Mouse (Mus musculus) hematopoietic stem cell, adult 5-6 weeks (primary cell): Measurements from ENCODE around the gene Cyp2b19. TPM values are rescaled to one million over a fixed set of nuclear protein-coding genes. Genes with fewer than 3 reads are reported as not detected.
"Not testable (repeated sequence)": the region's sequence is repeated elsewhere in the genome, so short reads cannot be mapped to it uniquely, and the experiment has no call there.

ENCODE experiments used
- ATAC-seq, 2 experiments: fragments of 125-278 bp in 1 of 2; replicated peaks in 1 of 2; 2 replicates each; pipeline ENCODE4 v1.8.0; 2016 to 2017; ENCODE audit warnings: inconsistent platforms in 2 of 2, mild to moderate bottlenecking in 2 of 2, moderate number of reproducible peaks in 2 of 2, low read depth in 1 of 2, moderate TSS enrichment in 1 of 2; ENCODE audit not compliant: low FRiP score in 2 of 2, poor library complexity in 2 of 2, severe bottlenecking in 2 of 2, insufficient read depth in 1 of 2, low TSS enrichment in 1 of 2
- total RNA-seq: library from RNA; stranded (forward); fragments of 172-1452, 232-1000 nt; gene quantifications from 2 replicates; pipeline ENCODE4 v1.2.3, GENCODE M21; 2017

Gene Cyp2b19
- total RNA-seq: not detected in 2 replicates

DNA sequence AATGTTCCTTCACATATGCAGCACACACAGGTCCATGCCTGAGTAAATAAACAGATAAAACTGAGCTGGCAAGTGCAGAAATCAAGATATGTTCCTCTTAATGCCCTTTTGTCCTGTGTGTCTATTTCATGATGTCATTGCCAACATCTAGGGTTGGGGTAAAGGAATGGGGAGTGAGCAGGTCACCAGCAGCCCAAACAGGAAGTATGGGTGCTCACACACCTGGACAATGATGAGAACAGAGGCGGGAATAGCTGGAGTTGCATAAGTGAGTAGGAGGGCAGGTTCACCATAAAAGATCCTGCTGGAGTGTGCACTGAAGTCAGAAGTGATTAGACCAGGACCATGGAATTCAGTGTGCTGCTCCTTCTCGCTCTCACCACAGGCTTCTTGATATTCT, at the start of gene Cyp2b19:
Cyp2b19 (plus strand) TSS at position 301 of the 400 bp plus-strand sequence.
- ATAC-seq: no peak

DNA sequence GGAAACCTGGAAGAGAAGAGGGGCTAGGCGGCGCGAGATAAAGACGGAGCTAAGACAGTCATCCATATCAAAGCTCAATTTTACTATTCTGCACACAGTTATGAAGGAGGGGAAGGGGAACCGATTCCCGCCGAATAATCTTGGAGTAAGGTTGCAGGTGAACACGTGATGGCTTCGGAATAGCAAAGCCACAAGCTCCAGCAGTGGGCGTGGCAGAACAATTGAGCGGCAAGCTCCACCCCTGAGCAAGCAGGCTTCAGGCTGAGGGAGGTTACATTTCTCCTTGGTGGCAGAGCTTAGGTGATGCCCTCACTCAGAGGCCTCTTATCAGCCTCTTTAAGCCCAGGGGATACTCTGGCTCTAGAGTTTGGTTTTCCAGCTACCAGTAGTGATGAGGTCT, 45.9 kb upstream of the Cyp2b19 start:
- no peak for ATAC-seq

DNA sequence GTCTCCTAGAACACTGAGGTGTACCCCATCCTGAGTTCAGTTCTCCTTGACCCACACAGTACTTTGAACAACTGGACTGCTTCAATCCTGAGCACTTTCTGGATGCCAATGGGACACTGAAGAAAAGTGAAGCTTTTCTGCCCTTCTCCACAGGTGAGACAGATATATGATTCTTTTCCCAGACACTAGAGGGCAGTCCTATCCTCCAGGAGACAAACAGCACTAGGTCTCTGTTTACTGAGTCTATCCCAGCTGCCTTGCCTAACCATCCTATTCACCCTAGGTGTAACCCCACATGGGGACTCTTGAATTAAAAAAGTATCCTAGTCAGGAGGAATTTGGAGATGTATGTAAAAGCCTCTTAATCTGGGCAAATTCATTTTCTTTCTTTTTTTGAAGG, 18.0 kb upstream of the Cyp2b19 start:
- ATAC-seq: no peak

DNA sequence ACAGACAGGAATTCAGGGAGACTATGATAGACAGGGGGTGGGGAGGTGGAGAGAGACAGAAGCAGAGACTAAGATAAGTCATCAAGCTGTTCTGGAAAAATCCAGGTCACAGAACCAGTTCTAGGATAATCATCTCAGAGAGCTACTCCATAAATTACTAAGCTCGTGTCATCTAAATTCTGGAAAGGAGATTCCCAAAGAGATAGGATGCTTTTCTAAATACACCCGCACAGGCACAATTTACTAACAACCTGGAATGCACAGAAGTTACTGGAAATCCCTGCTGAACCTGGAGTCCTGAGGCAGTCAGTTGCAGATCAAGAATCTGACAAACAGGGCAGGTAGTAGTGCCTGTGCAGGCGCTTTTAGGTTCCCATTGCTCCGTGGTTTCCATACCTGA, 13.0 kb upstream of the Cyp2b19 start:
- no peak for ATAC-seq

DNA sequence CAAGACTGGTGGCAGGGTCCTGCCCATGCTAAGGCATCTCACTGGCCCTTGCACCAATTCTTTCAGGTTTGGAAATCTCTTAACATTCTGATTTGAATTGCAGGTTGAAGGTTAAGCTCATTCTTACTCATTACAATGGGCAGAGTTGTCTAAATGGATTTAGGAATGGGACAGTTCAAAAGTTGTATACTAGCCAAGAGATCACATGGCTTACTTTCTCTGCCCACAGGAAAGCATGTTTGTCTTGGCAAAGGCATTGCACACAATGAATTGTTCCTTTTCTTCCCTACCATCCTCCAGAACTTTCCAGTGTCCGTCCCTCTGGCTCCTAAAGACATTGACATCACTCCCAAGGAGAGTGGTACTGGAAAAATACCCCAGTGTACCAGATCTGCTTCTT, 11.5 kb upstream of the Cyp2b19 start:
- no peak for ATAC-seq

DNA sequence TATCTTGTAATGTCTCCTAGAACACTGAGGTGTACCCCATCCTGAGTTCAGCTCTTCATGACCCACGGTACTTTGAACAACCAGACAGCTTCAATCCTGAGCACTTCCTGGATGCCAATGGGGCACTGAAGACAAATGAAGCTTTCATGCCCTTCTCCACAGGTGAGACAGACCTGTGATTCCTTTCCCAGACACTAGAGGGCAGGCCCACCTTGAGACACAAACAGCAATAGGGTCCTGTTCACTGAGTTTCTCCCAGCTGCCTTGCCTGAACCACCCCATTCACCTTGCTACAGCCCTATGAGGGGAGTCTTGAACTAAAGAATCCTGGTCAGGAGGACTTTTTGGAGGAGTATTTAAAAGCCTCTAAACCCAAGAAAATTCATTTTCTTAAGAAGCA, 10.1 kb downstream of the Cyp2b19 start:
- no peak for ATAC-seq

DNA sequence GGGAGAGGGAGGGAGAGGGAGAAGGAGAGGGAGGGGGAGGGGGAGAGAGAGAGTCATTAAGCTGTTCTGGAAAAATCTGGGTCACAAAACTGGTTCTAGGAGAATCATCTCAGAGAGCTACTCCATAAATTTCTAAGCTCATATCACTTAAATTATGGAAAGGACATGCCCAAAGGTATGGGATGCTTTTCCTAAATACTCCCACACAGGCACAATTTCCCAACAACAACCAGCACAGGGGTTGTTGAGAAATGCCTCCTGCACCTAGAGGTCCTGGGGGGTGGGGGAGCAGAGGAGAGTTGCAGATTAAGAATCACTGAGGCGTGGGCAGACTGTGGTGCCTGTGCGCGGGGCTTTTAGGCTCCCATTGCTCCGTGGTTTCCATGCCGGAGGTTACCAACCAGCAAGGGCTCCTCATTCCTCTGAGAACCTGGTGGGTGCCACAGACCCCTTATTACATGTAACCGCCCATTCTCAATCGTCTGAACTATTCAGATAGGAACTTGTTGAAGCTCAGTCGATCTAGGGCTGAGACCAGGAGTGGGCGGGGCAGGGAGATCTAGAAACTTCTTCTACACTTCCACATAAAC, 13.0 kb downstream of the Cyp2b19 start:
- no peak for ATAC-seq

DNA sequence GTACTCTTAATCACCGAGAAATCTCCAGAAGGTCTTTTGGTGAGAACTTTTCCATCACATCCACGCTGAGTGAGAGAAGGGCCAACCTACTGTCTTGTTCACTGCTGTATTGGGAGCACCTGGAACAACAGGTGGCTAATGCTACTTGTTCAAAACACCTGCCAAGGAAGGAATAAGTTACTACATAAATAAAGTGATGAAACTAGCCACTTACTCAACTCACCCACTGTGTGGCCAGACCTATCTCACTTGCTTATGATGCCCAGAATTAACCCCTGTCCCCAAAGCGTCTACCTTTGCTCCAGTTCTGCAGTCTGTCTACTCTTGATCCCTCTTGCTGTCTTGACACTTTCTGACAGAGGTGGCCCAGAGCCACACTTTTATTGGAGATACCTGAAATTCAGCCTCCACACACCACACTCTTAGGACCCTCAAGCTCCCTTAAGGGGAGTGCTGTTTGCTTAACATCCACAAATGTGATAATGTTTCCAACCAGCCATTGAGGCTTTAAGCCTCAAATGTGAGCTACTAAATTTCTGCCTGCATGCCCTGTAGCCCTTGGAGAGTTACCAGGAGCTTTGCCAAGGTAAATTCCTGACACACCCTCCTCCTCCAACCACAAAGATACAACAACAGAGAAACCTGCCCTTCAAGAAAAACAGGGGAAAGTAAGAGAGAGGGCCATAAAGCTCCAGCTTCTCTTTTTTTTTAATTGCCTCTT, 16.1 kb downstream of the Cyp2b19 start:
- no peak for ATAC-seq

DNA sequence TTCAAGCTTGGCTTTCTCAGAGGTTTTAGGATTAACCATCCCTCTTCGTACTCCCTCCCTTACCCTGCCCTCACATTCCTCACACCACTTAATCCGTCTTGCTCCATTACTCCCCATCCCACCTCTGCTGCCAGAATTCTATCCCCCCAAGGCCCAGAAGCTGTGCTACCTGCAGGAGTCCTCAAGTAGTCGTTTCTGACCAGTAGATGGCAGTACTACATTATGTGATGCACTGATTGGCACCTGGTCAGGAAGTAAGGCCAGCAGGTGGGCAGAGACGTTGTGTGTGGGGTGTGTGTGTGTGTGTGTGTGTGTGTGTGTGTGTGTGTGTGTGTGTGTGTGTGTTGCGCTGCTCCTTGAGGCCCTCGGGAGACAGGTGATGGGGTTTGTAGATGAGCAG, 18.9 kb downstream of the Cyp2b19 start:
- peak in 1 of 2 experiments; percentile 36; a peak in 2 of 4 replicates for ATAC-seq

DNA sequence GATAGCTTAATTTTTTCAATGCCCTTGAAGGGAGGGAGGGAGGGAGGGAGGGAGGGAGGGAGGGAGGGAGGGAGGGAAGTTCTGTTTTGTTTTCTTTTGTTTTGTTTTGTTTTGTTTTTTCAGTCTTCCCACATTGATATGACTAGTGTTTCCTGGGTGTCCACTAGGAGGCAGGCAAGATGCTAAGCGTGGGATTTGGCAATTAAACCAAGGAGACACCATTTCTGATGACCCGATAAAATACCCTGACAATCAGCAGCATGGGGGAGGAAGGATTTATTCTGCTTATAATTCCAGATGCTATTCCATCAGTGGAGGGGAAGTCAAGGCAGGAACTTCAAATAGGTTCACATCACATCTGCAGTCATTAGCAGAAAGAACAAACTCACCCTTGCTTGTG, 20.9 kb downstream of the Cyp2b19 start:
- no peak for ATAC-seq

DNA sequence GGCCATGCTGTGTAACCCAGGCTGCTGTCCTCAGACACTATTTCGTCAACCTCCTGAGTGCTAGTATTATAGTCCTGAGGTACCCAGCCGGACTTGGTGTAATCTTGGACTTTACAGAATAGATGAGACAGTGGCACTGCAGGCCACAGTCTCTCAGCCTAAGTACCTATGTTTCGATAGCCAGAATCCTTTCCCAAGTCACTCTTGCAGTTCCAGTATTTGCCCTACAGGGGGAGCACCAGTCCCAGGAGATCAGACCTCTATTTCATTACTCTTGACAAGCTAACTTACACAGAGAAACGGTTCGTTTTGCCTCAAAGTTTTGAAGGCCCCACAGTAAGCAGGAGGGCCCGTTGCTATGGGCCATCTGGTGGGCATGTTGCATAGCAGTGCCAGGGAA, 21.5 kb downstream of the Cyp2b19 start:
- 0 out of 4 replicates have a peak, but pooled peaks of 1 of the 2 experiments have one; percentile 28 for ATAC-seq

DNA sequence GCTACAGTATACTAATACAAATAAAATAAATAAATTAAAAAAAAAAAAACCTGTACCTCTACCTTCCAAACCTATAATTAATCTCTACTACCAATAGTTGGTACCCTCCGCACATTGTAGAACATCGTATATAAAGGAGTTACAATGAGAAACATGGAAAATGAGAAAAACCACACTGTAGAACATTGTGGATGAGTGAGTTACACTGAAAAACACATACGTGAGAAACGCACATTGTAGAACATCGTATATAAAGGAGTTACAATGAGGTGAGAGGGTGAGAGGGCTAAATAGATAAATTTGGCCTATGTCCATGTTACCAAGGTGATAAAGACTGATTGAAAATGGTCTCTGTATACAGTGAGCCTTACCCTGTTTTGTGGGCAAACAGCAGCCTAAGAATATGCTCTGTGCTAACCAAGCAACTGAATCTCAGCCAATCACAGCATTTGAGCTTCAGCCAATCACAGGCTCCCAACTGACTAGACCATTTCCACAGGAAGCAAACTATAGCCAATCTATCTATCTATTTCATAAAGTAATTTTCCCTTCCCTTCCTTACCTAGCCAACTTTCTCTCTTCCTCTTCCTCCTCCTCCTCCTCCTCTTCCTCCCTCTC, 23.0 kb downstream of the Cyp2b19 start:
- ATAC-seq: peak; percentile 76 to 80

DNA sequence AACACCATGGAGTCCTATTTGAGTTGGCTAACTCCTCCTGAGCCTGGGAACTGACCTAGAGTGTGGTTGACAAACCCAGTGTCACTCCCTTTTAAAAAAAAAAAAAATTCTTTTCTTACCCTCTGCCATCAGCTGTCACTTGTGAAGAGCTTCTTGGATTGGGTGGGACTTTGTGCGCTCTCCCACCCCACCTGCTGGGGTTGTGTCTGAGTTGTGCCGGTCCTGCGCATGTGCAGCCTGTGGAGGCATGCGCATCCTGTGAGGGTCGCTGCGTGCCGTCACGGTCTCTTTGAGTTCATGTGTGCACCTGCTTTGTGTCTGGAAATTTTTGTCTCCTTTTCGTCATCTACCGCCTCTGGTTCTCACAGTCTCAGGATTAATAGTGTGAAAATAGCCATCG, 23.6 kb downstream of the Cyp2b19 start:
- no peak for ATAC-seq

DNA sequence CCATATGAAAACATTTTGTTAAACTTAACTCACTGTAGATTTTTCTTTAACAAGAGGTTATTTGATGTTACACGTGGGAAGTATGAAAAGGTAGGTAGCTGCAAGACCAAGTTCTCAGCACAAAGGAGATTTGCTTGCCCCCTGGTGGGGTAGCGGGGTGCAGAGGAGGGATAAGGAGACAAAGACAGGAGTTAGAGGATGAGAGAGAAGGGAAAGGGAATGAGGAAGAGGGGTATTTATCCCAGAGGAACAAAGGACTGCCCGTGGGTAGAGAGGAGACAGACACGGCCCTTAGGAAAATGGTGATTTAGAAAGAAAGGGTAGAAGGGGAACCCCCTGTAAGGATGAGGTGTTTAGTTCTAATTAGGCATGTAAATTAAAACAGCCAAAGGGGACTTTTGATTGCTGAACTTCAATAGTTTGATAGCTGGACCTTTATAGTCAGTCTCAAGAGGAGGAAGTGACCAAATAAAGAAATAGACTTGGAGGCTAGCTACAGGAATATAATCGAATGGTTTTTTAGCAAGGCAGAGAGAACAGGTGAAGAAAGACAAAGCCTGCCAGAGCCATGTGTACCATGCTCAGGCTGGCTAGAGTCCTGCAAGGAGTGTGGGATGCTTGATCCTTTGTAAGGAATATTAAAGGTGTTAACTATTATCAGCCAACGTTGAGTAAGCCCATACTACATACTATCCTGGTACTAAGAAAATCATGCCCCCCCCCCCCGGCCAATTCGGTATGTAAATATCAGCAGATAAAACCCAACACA, 24.2 kb downstream of the Cyp2b19 start:
- 0 out of 4 replicates have a peak, but pooled peaks of 1 of the 2 experiments have one; percentile 27 for ATAC-seq

DNA sequence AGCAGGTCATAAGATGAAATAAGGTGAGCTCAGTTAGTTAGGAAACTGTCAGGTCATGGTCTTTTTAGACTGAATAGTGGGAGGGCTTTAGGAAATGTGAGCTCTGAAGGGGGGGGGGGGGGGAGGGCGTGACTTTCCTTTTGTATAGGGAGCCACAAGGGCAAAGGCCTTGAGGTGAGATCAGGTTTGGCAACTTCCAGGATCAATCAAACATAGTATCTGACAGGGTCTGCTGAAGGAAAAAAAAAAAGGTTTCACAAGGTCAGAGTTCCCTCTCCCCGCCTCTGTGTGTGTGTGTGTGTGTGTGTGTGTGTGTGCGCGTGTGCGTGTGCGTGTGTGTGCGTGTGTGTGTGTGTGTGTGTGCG, 24.8 kb downstream of the Cyp2b19 start:
- no peak for ATAC-seq

DNA sequence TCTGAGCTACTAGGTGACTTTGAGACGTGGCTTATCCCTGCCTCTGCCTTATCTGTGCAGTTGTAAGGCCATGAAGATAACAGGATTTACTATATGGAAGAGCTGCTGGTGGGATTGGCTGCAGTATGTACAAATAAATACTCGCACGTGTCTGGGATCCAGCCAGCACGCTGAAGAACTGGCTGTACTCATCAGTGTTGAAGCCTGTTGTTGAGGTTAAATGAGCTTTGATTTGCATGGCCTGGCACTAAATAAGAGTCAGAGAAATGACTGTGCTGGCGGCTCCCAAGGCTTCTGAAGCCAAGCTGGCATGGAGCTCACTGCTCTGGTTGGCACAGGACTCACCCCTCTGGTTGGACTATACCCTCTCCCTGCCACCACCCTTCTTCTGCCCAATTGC, 26.2 kb downstream of the Cyp2b19 start:
- ATAC-seq: no peak

DNA sequence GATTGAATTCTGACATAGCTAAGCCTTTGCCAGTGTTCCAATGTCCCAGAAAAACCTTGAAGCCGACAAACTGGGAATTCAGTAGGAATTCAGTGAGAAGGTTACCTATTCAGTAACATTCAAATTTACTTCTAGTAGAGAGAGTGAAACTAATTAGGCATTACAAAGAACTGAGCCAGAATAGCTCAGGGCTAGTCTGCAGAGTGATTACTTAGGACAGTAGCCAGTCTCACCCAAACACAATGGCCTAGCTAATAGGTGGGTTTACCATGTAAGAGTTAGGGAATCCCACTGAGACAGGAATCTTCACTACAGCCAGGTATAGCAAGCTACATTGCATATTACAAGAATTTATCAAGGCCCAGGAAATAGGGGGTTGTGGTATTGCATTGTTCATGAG, 29.1 kb downstream of the Cyp2b19 start:
- not testable (repeated sequence) for ATAC-seq

DNA sequence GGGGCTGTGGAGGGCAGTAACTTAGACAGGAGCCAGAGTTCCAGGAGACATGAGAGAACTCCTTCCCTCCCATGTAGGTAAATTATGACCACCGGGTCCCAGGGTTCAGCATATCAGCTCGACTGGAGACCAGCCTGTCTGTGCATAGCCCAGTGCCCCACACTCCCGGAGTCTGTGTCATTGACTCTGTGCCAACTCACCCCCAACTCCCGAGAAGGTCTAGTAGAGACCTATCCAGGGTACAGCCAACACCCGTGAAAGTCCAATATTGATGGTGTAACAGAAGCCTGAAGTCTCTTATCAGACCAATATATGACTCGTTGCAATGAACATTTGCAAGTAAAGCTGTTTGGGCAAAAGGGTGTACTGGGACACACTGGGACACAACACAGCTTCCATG, 33.0 kb downstream of the Cyp2b19 start:
- no peak for ATAC-seq
